Mouse (Mus musculus) embryonic facial prominence, embryonic 13.5 days (tissue): Measurements from ENCODE around the gene Gm9639. TPM values are rescaled to one million over a fixed set of nuclear protein-coding genes. Genes with fewer than 3 reads are reported as not detected.
"Not testable (repeated sequence)": the region's sequence is repeated elsewhere in the genome, so short reads cannot be mapped to it uniquely, and the experiment has no call there.

Experiments used
- ATAC-seq: fragments of 200-750 bp; cut with Nextera tagmentation; 2 replicates; pipeline ENCODE4 v1.8.0; 2017; ENCODE audit warnings: low read depth; ENCODE audit not compliant: insufficient number of reproducible peaks, insufficient read depth, low FRiP score, low TSS enrichment
- H3K27ac ChIP-seq: fragments of 300-500 bp; sonication (generic); 2 replicates; pipeline ENCODE4 v1.5.1; 2015; ENCODE audit warnings: moderate library complexity, mild to moderate bottlenecking, inconsistent platforms
- H3K27me3 ChIP-seq: fragments of 300-500 bp; sonication (generic); 2 replicates; pipeline ENCODE4 v1.6.1; 2015; ENCODE audit warnings: mild to moderate bottlenecking, inconsistent platforms
- H3K36me3 ChIP-seq: fragments of 300-500 bp; sonication (generic); 2 replicates; pipeline ENCODE4 v1.6.1; 2015; ENCODE audit warnings: mild to moderate bottlenecking, inconsistent platforms
- H3K4me1 ChIP-seq: fragments of 300-500 bp; sonication (generic); 2 replicates; pipeline ENCODE4 v1.6.1; 2015; ENCODE audit warnings: inconsistent platforms
- H3K4me2 ChIP-seq: fragments of 300-500 bp; sonication (generic); 2 replicates; pipeline ENCODE4 v1.6.1; 2015; ENCODE audit warnings: moderate library complexity, mild to moderate bottlenecking, inconsistent platforms
- H3K4me3 ChIP-seq: fragments of 300-500 bp; sonication (generic); 2 replicates; pipeline ENCODE4 v1.5.1; 2015; ENCODE audit warnings: mild to moderate bottlenecking, inconsistent platforms
- H3K9ac ChIP-seq: fragments of 300-500 bp; sonication (generic); 2 replicates; pipeline ENCODE4 v1.6.1; 2015; ENCODE audit warnings: mild to moderate bottlenecking, inconsistent platforms
- H3K9me3 ChIP-seq: fragments of 300-500 bp; sonication (generic); 2 replicates; pipeline ENCODE4 v1.6.1; 2016; ENCODE audit warnings: inconsistent platforms
- WGBS: fragments of 180-500 bp; shearing (Covaris S2); methylation state at CpG from one replicate; pipeline ENCODE4 v1.1.7; 2015; ENCODE audit warnings: mixed read lengths; 5-methylcytosine and 5-hydroxymethylcytosine counted together
- polyA plus RNA-seq: library from polyadenylated mRNA; unstranded; fragments of >200 nt; fragmentation: Nextera tagmentation; extraction: Ambion mirVana; gene quantifications from 2 replicates; pipeline ENCODE4 v1.2.1, GENCODE M21; 2015

Gm9639 gene
- polyA plus RNA-seq, 1 experiment from 2014 or later, result not detected

DNA sequence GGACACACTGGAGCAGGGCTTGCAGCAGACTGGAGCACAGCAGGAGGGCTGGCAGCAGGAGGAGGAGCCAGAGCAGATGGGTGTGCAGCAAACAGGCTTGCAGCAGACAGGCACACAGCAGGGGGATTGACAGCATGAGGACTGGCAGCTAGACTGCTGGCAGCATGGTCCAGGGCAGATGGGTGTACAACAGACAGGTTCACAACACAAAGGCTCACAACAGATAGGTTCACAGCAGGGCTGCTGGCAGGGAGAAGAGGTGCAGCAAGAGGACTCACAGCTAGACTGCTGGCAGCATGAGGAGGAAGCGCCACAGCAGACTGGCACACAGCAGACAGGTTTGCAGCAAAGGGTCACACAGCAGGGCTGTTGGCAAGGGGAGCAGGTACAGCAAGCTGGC is 44.2 kb downstream of the Gm9639 start:
- not testable (repeated sequence) for H3K4me1 ChIP-seq, H3K27ac ChIP-seq, H3K9ac ChIP-seq, H3K9me3 ChIP-seq, H3K36me3 ChIP-seq, ATAC-seq, H3K27me3 ChIP-seq, H3K4me2 ChIP-seq, H3K4me3 ChIP-seq
- WGBS, result 89% methylated on average over 1 of the region's 1 CpGs

Other genes with a start within 250 kb of the Gm9639 start
- gene Pttg1ip, start 213.4 kb downstream of the Gm9639 start, polyA plus RNA-seq, result 104 and 109 TPM in 2 replicates
- gene Sumo3, start 189.0 kb downstream of the Gm9639 start, polyA plus RNA-seq, result 393 and 397 TPM in 2 replicates
- 2.6 and 4.1 TPM in 2 replicates for gene Gm49325, start 188.9 kb downstream of the Gm9639 start, polyA plus RNA-seq
- 76.4 and 80.3 TPM in 2 replicates for gene Ube2g2, start 172.8 kb downstream of the Gm9639 start, polyA plus RNA-seq
- gene Tspear, start 108.5 kb downstream of the Gm9639 start, polyA plus RNA-seq, result 1.3 and 2.2 TPM in 2 replicates
- not detected in 2 replicates for gene Gm19402, start 104.3 kb downstream of the Gm9639 start, polyA plus RNA-seq
- not detected in 2 replicates for gene Gm9508, start 97.8 kb downstream of the Gm9639 start, polyA plus RNA-seq
- gene Gm10272, start 88.5 kb downstream of the Gm9639 start, polyA plus RNA-seq, result not detected in 2 replicates
- 0.72 and 1.5 TPM in 2 replicates for gene Gm10024, start 83.6 kb downstream of the Gm9639 start, polyA plus RNA-seq
- not detected in 2 replicates for gene Gm10142, start 79.3 kb downstream of the Gm9639 start, polyA plus RNA-seq
- not detected in 2 replicates for gene Krtap12-1, start 74.5 kb downstream of the Gm9639 start, polyA plus RNA-seq
- not detected in 2 replicates for gene Gm10100, start 68.6 kb downstream of the Gm9639 start, polyA plus RNA-seq
- not detected in 2 replicates for gene Gm18596, start 52.4 kb downstream of the Gm9639 start, polyA plus RNA-seq
- 0.42 TPM in 1 of 2 replicates, not detected in the other for gene Gm9736, start 43.7 kb downstream of the Gm9639 start, polyA plus RNA-seq
- not detected in 2 replicates for gene Gm3233, start 35.4 kb downstream of the Gm9639 start, polyA plus RNA-seq
- gene Gm3238, start 23.8 kb downstream of the Gm9639 start, polyA plus RNA-seq, result not detected in 2 replicates
- gene Gm7138, start 18.1 kb downstream of the Gm9639 start, polyA plus RNA-seq, result not detected in 2 replicates
- not detected in 2 replicates for gene Gm3250, start 12.5 kb downstream of the Gm9639 start, polyA plus RNA-seq
- not detected in 2 replicates for gene Gm7137, start 6.9 kb downstream of the Gm9639 start, polyA plus RNA-seq
- gene Gm19668, start 4.1 kb upstream of the Gm9639 start, polyA plus RNA-seq, result not detected in 2 replicates
- gene Gm9507, start 16.8 kb upstream of the Gm9639 start, polyA plus RNA-seq, result not detected in 2 replicates
- not detected in 2 replicates for gene Gm2696, start 19.6 kb upstream of the Gm9639 start, polyA plus RNA-seq
- gene Krtap10-4, start 32.0 kb upstream of the Gm9639 start, polyA plus RNA-seq, result not detected in 2 replicates
- gene Krtap10-10, start 40.9 kb upstream of the Gm9639 start, polyA plus RNA-seq, result not detected in 2 replicates
- gene Gm36176, start 51.7 kb upstream of the Gm9639 start, polyA plus RNA-seq, result not detected in 2 replicates
- not detected in 2 replicates for gene Gm10318, start 57.8 kb upstream of the Gm9639 start, polyA plus RNA-seq
- not detected in 2 replicates for gene Gm3285, start 66.9 kb upstream of the Gm9639 start, polyA plus RNA-seq
- 4.2 and 5.1 TPM in 2 replicates for gene Lrrc3, start 107.5 kb upstream of the Gm9639 start, polyA plus RNA-seq
- gene Trpm2, start 175.5 kb upstream of the Gm9639 start, polyA plus RNA-seq, result 0.21 and 0.44 TPM in 2 replicates
- 28.6 and 31.7 TPM in 2 replicates for gene 1810043G02Rik, start 183.4 kb upstream of the Gm9639 start, polyA plus RNA-seq
- 140 and 145 TPM in 2 replicates for gene Pfkl, start 215.0 kb upstream of the Gm9639 start, polyA plus RNA-seq
- gene Dnmt3l, start 246.9 kb upstream of the Gm9639 start, polyA plus RNA-seq, result 0.44 and 0.56 TPM in 2 replicates
- gene Aire, start 248.5 kb upstream of the Gm9639 start, polyA plus RNA-seq, result 0.39 and 0.59 TPM in 2 replicates